Mouse (Mus musculus): Measurements from ENCODE around the gene Clasrp.

- TF ChIP-seq POLR2A (IDR thresholded peaks at IDR 0.05; ENCODE audit: borderline replicate concordance, low read depth, low read length): no peak
- TF ChIP-seq CTCF (IDR thresholded peaks at IDR 0.05; ENCODE audit: low read depth, low read length): no peak
These were observed 27.0 kb downstream of the Clasrp start, which contains the start of the genes Zfp296 and Gemin7 for GRCm38 (mm10) chr7:19577141-19577852.

Data from bone marrow macrophage, adult 2 months (primary cell).